Mouse (Mus musculus): ENCODE measurements around the gene Apc2.

- no peak for TF ChIP-seq CTCF (IDR thresholded peaks at IDR 0.05; ENCODE audit: insufficient read depth, low read length)
- no peak for TF ChIP-seq POLR2A (IDR thresholded peaks at IDR 0.05; ENCODE audit: borderline replicate concordance, extremely low read depth, low read depth, low read length)
Measured at GRCm38 (mm10) chr10:80315315-80315714, 19.5 kb downstream of the Apc2 start.
